Mouse (Mus musculus) heart, postnatal 0 days (tissue): ENCODE results near the gene Oxa1l.

ENCODE experiments used
- CTCF ChIP-seq: IDR thresholded peaks from 2 replicates; pipeline ENCODE4 v1.5.1; 2016; ENCODE audit warnings: antibody characterized with exemption, control low read depth, low read depth
- EP300 ChIP-seq: IDR thresholded peaks from 2 replicates; pipeline ENCODE4 v1.6.1; 2016; ENCODE audit warnings: antibody characterized with exemption, low read depth

GRCm38 (mm10) chr14:54398528-54398916 lies 37.9 kb downstream of the Oxa1l start:
- TF ChIP-seq CTCF: no peak
- TF ChIP-seq EP300: no peak
